Mouse (Mus musculus) gastrocnemius, adult 18-20 months (tissue): Measurements from ENCODE around the gene Lzts2. TPM values are rescaled to one million over a fixed set of nuclear protein-coding genes. Genes with fewer than 3 reads are reported as not detected.
"Not testable (repeated sequence)": the region's sequence is repeated elsewhere in the genome, so short reads cannot be mapped to it uniquely, and the experiment has no call there.

Experiments used
- DNase-seq: peaks from one replicate; pipeline ENCODE4 v3.0.0; 2021; ENCODE audit warnings: low spot score
- total RNA-seq, 2 experiments: library from RNA; stranded (reverse); gene quantifications; 2 replicates each; pipeline ENCODE4 v1.2.3; 2021

Gene Lzts2
- total RNA-seq, 2 experiments from 2014 or later, result 17.5 to 25.8 TPM

- no peak for DNase-seq
Measured at GRCm38 (mm10) chr19:45024775-45025174, 10.6 kb downstream of the Lzts2 start.

GRCm38 (mm10) chr19:45025937-45026568, 11.8 kb downstream of the Lzts2 start:
- DNase-seq, result no peak

- DNase-seq, result peak; percentile 80
Measured at GRCm38 (mm10) chr19:45026958-45027670, 12.9 kb downstream of the Lzts2 start.

- no peak for DNase-seq
Measured at GRCm38 (mm10) chr19:45027848-45028247, 13.6 kb downstream of the Lzts2 start.

GRCm38 (mm10) chr19:45028746-45029145, 14.5 kb downstream of the Lzts2 start:
- DNase-seq, result no peak

- no peak for DNase-seq
Measured at GRCm38 (mm10) chr19:45029571-45029970, 15.4 kb downstream of the Lzts2 start.

GRCm38 (mm10) chr19:45030111-45030510, 15.9 kb downstream of the Lzts2 start:
- DNase-seq, result peak; percentile 58

GRCm38 (mm10) chr19:45030746-45031693, 16.8 kb downstream of the Lzts2 start:
- DNase-seq, result peak; percentile 85

GRCm38 (mm10) chr19:45031780-45032179, 17.6 kb downstream of the Lzts2 start:
- DNase-seq, result peak; percentile 86

GRCm38 (mm10) chr19:45032570-45033332, 18.5 kb downstream of the Lzts2 start:
- no peak for DNase-seq

- peak; percentile 77 for DNase-seq
Measured at GRCm38 (mm10) chr19:45036867-45037266, 22.7 kb downstream of the Lzts2 start.

- not testable (repeated sequence) for DNase-seq
Measured at GRCm38 (mm10) chr19:45038198-45038597, 24.0 kb downstream of the Lzts2 start.

GRCm38 (mm10) chr19:45040214-45040613, 26.0 kb downstream of the Lzts2 start:
- no peak for DNase-seq

- no peak for DNase-seq
Measured at GRCm38 (mm10) chr19:45044389-45044927, 30.2 kb downstream of the Lzts2 start.

GRCm38 (mm10) chr19:45045236-45045635, 31.0 kb downstream of the Lzts2 start:
- peak; percentile 79 for DNase-seq

- DNase-seq, result no peak
Measured at GRCm38 (mm10) chr19:45045651-45046050, 31.4 kb downstream of the Lzts2 start, which contains the start of gene Pdzd7. Gene Pdzd7, minus strand, starts transcription at chr19:45045717.

- peak; percentile 89 for DNase-seq
Measured at GRCm38 (mm10) chr19:45046523-45047321, 32.5 kb downstream of the Lzts2 start.

GRCm38 (mm10) chr19:45047417-45047934, 33.3 kb downstream of the Lzts2 start, which contains the start of gene Sfxn3:
Gene Sfxn3, plus strand, starts transcription at chr19:45047503.
- peak; percentile 96 for DNase-seq

GRCm38 (mm10) chr19:45047935-45048643, 33.9 kb downstream of the Lzts2 start:
- DNase-seq, result peak; percentile 59
